ENCODE assay signal across 9 mouse cellular contexts in genomic region chr6:127565951-127566732, GRCm38 (mm10). TPM values are rescaled to one million over a fixed set of nuclear protein-coding genes. Genes with fewer than 3 reads are reported as not detected.
DNase-seq lines count a peak whose midpoint lies in the region; ATAC-seq lines count a peak whose summit lies in the region.
"Had no signal": no experiment of that assay in that cellular context is flagged by ENCODE, and none has a peak within 500 bp of the region (broad histone marks: within the 10 kb centered on the region; RNA-seq: fewer than 3 reads in every experiment).

No protein-coding gene starts in this region.

- no peaks in the 10 kb centered on the region for H3K9me3 ChIP-seq in heart, embryonic 11.5 days (replicated peaks; ENCODE audit: control insufficient read depth, low read length)
- no peaks in the 10 kb centered on the region for H3K9me3 ChIP-seq in midbrain, embryonic 15.5 days
- H3K9me3 ChIP-seq: liver, embryonic 13.5 days had no signal

- 0 out of 2 replicates have a peak, but pooled peaks cover 4% of the 10 kb centered on the region for H3K4me1 ChIP-seq in heart, embryonic 11.5 days (ENCODE audit: control insufficient read depth, insufficient read depth, low read length)
- H3K4me1 ChIP-seq in midbrain, embryonic 15.5 days = peaks cover 3% of the 10 kb centered on the region

- 86% methylated on average over 7 of the region's 7 CpGs for WGBS in heart, embryonic 11.5 days (ENCODE audit: insufficient replicate concordance)
- 85% methylated on average over 7 of the region's 7 CpGs for WGBS in midbrain, embryonic 15.5 days

- no peak overlapping the region for H3K4me3 ChIP-seq in heart, embryonic 11.5 days (ENCODE audit: low read depth, low read length)
- H3K4me3 ChIP-seq in midbrain, embryonic 15.5 days = no peak overlapping the region
- H3K4me3 ChIP-seq: liver, embryonic 13.5 days had no signal

- no peak overlapping the region for H3K4me2 ChIP-seq in heart, embryonic 11.5 days
- H3K4me2 ChIP-seq in midbrain, embryonic 15.5 days = no peak overlapping the region
- H3K4me2 ChIP-seq: liver, embryonic 13.5 days had no signal

- H3K36me3 ChIP-seq in heart, embryonic 11.5 days (ENCODE audit: control insufficient read depth, insufficient read depth, low read length) = no peaks in the 10 kb centered on the region
- no peaks in the 10 kb centered on the region for H3K36me3 ChIP-seq in midbrain, embryonic 15.5 days (replicated peaks)
- H3K36me3 ChIP-seq: liver, embryonic 13.5 days had no signal

- peak; percentile 99 for DNase-seq in heart, adult 11 months
- DNase-seq in 416B (ENCODE audit: low read depth) = peak; percentile 98
- peak; percentile 67 for DNase-seq in gastrocnemius, postnatal 14 days
- DNase-seq in lung, postnatal 10 days = peak; percentile 77
- DNase-seq in ovary, postnatal 14 days (ENCODE audit: low spot score) = no peak
- no peak for DNase-seq in right cerebral cortex, postnatal 4 days
- DNase-seq: liver, embryonic 13.5 days had no signal

- no peak overlapping the region for H3K27ac ChIP-seq in heart, embryonic 11.5 days (ENCODE audit: low read depth, low read length)
- no peak overlapping the region for H3K27ac ChIP-seq in midbrain, embryonic 15.5 days

- ATAC-seq in heart, embryonic 11.5 days (replicated peaks; ENCODE audit: insufficient number of reproducible peaks, low FRiP score, low TSS enrichment) = no peak
- ATAC-seq in midbrain, embryonic 15.5 days (replicated peaks) = no peak

- H3K27me3 ChIP-seq in heart, embryonic 11.5 days (ENCODE audit: control insufficient read depth, insufficient read depth, low read length) = no peaks in the 10 kb centered on the region
- no peaks in the 10 kb centered on the region for H3K27me3 ChIP-seq in midbrain, embryonic 15.5 days (replicated peaks)
- H3K27me3 ChIP-seq: liver, embryonic 13.5 days had no signal

- intact Hi-C loops in gastrocnemius, postnatal 14 days (cut with DNase I; ENCODE audit: low total_unique reads) = no loop called here

- H3K9ac ChIP-seq in heart, embryonic 11.5 days (ENCODE audit: low read depth, low read length) = no peak overlapping the region
- H3K9ac ChIP-seq in midbrain, embryonic 15.5 days = no peak overlapping the region
- H3K9ac ChIP-seq: liver, embryonic 13.5 days had no signal

RNA-seq across cellular contexts. Expression of gene Cracr2a, which starts 5.0 kb away (rescaled TPM):
- 0.93 and 1.0 TPM in 2 replicates for polyA plus RNA-seq in heart, embryonic 11.5 days (2014; fragmentation: Nextera tagmentation; extraction: Ambion mirVana)
- total RNA-seq in gastrocnemius, postnatal 14 days (2021) = under 1 TPM; 0.42 to 0.94 TPM
- polyA plus RNA-seq in midbrain, embryonic 15.5 days (2015; fragmentation: Nextera tagmentation; extraction: Ambion mirVana) = 0.11 and 0.74 TPM in 2 replicates

Comparison
In these comparisons a context has a peak if more than half of its experiments do, and no peak if none do; other contexts are left out.
1. DNase-seq: peak in heart, adult 11 months (single experiment), 416B (single experiment), gastrocnemius, postnatal 14 days (single experiment) and lung, postnatal 10 days (single experiment); none in ovary, postnatal 14 days (single experiment) and right cerebral cortex, postnatal 4 days (single experiment).